In the genomic region with DNA sequence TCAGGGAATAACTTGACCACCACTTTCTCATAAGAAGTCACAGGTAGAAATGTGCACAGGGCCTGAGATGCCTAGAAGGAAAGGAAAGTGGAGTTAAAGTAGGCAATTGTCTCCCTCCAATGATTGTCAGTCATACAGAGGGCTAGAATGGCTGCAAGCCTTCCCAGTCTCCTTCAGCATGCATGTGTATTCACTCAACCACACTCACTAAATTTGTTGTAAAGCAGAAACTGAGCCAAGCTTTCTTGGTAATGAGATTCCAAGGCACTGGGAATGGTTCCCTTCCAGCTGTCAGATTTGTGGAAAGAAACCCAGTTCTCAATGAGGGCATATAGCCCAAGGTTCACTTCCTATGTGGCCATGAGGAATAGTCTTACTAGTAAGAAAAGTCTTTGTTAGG, we compare ENCODE assay signal across 35 mouse cellular contexts. TPM values are rescaled to one million over a fixed set of nuclear protein-coding genes. Genes with fewer than 3 reads are reported as not detected.
DNase-seq lines count a peak whose midpoint lies in the region; ATAC-seq and TF ChIP-seq lines count a peak whose summit lies in the region.
"Had no signal": no experiment of that assay in that cellular context is flagged by ENCODE, and none has a peak within 500 bp of the region (broad histone marks: within the 10 kb centered on the region; RNA-seq: fewer than 3 reads in every experiment).

No protein-coding gene starts in this region.

- no peaks in the 10 kb centered on the region for H3K4me1 ChIP-seq in lung, embryonic 14.5 days (ENCODE audit: insufficient read depth)
- no peaks in the 10 kb centered on the region for H3K4me1 ChIP-seq in lung, adult 2 months (ENCODE audit: control insufficient read depth, insufficient read depth, low read length)
- H3K4me1 ChIP-seq: forebrain, embryonic 15.5 days; hindbrain, embryonic 12.5 days; intestine, embryonic 15.5 days; liver, embryonic 15.5 days; midbrain, embryonic 15.5 days; neural tube, embryonic 15.5 days had no signal

- no peak overlapping the region for H3K4me3 ChIP-seq in lung, embryonic 14.5 days (ENCODE audit: low read depth, low read length)
- no peak overlapping the region for H3K4me3 ChIP-seq in lung, adult 2 months (replicated peaks; ENCODE audit: extremely low read depth, low read depth, low read length)
- H3K4me3 ChIP-seq: forebrain, embryonic 15.5 days; hindbrain, embryonic 12.5 days; intestine, embryonic 15.5 days; liver, embryonic 15.5 days; midbrain, embryonic 15.5 days; neural tube, embryonic 15.5 days had no signal

- no peak overlapping the region for H3K9ac ChIP-seq in lung, embryonic 14.5 days
- H3K9ac ChIP-seq: forebrain, embryonic 15.5 days; hindbrain, embryonic 12.5 days; intestine, embryonic 15.5 days; liver, embryonic 15.5 days; midbrain, embryonic 15.5 days; neural tube, embryonic 15.5 days had no signal

- peak overlapping the region; percentile 34 for H3K27ac ChIP-seq in lung, embryonic 14.5 days (ENCODE audit: low read depth)
- H3K27ac ChIP-seq: forebrain, embryonic 15.5 days; hindbrain, embryonic 12.5 days; hindbrain, postnatal 0 days; intestine, embryonic 15.5 days; kidney, postnatal 0 days; liver, embryonic 15.5 days; midbrain, embryonic 15.5 days; neural tube, embryonic 15.5 days had no signal

- peak; percentile 88 for DNase-seq in heart, adult 11 months
- DNase-seq in heart, postnatal 36 days = no peak
- peak; percentile 91 for DNase-seq in lung, embryonic 14.5 days
- DNase-seq in lung, adult 2 months = no peak
- peak; percentile 37 for DNase-seq in lung, postnatal 14 days
- no peak for DNase-seq in cerebellum, adult 11 months
- DNase-seq: adrenal gland, postnatal 25 days; cerebellum, adult 18-20 months; cerebellum, postnatal 10 days; gastrocnemius, postnatal 10 days; kidney, adult 2 months; kidney, postnatal 4 days; retina, postnatal 1 day; right cerebral cortex, postnatal 14 days had no signal

- intact Hi-C loops in heart, postnatal 36 days (cut with DNase I) = no loop called here

- TF ChIP-seq POLR2A in lung, adult 2 months (IDR thresholded peaks at IDR 0.05; ENCODE audit: borderline replicate concordance, extremely low read depth, low read depth, low read length) = no peak

- H3K36me3 ChIP-seq in lung, embryonic 14.5 days (ENCODE audit: insufficient read depth) = no peaks in the 10 kb centered on the region
- H3K36me3 ChIP-seq: forebrain, embryonic 15.5 days; hindbrain, embryonic 12.5 days; intestine, embryonic 15.5 days; liver, embryonic 15.5 days; midbrain, embryonic 15.5 days; neural tube, embryonic 15.5 days had no signal

- TF ChIP-seq CTCF in lung, embryonic 14.5 days (IDR thresholded peaks at IDR 0.05; ENCODE audit: low read depth) = no peak
- no peak for TF ChIP-seq CTCF in lung, adult 2 months (IDR thresholded peaks at IDR 0.05; ENCODE audit: insufficient read depth, low read length)

- peak; percentile 93 for ATAC-seq in lung, embryonic 14.5 days (ENCODE audit: insufficient read depth)
- ATAC-seq in erythroid progenitor cell, adult 5-6 weeks (replicated peaks; ENCODE audit: low FRiP score, poor library complexity, severe bottlenecking) = no peak
- ATAC-seq: CD4-positive, CD25-positive, alpha-beta regulatory T cell, adult 4 months; forebrain, embryonic 15.5 days; hindbrain, postnatal 0 days; intestine, embryonic 15.5 days; midbrain, embryonic 15.5 days had no signal

- no peak overlapping the region for H3K4me2 ChIP-seq in lung, embryonic 14.5 days
- H3K4me2 ChIP-seq: forebrain, embryonic 15.5 days; hindbrain, embryonic 12.5 days; intestine, embryonic 15.5 days; liver, embryonic 15.5 days; midbrain, embryonic 15.5 days; neural tube, embryonic 15.5 days had no signal

- H3K27me3 ChIP-seq in lung, embryonic 14.5 days (ENCODE audit: insufficient read depth, low read length) = no peaks in the 10 kb centered on the region
- H3K27me3 ChIP-seq: forebrain, embryonic 15.5 days; hindbrain, embryonic 12.5 days; intestine, embryonic 15.5 days; liver, embryonic 15.5 days; midbrain, embryonic 15.5 days; neural tube, embryonic 15.5 days had no signal

- H3K9me3 ChIP-seq in lung, embryonic 14.5 days (ENCODE audit: low read depth, low read length) = no peaks in the 10 kb centered on the region
- H3K9me3 ChIP-seq: forebrain, embryonic 15.5 days; hindbrain, embryonic 12.5 days; intestine, embryonic 15.5 days; liver, embryonic 15.5 days; midbrain, embryonic 15.5 days; neural tube, embryonic 15.5 days had no signal

RNA-seq across cellular contexts. Expression of gene Mroh9, which starts 29.8 kb away (rescaled TPM):
- total RNA-seq in heart, postnatal 36 days (2021) = not detected
- polyA plus RNA-seq in lung, embryonic 14.5 days (2014; fragmentation: Nextera tagmentation; extraction: Ambion mirVana) = not detected in 2 replicates
- polyA plus RNA-seq in lung, adult 2 months (2012; rRNA removed) = not detected in 2 replicates
- total RNA-seq in erythroid progenitor cell, adult 5-6 weeks (2015; ENCODE audit: low replicate concordance) = not detected in 2 replicates
- not detected in 2 replicates for total RNA-seq in erythroid progenitor cell, adult 5-6 weeks (2017; ENCODE audit: low replicate concordance)
- total RNA-seq: adrenal gland, adult 18-20 months; adrenal gland, postnatal 25 days; common myeloid progenitor, adult 5-6 weeks; gastrocnemius, postnatal 10 days; heart, postnatal 25 days; hindbrain, postnatal 0 days; left cerebral cortex, postnatal 10 days; liver, adult 2 months had no signal
- polyA plus RNA-seq: CD4-positive, CD25-positive, alpha-beta regulatory T cell, adult 4 months; forebrain, embryonic 15.5 days; gonadal fat pad, adult 2 months; heart, embryonic 14.5 days; hindbrain, embryonic 12.5 days; hindbrain, postnatal 0 days; intestine, embryonic 15.5 days; kidney, adult 2 months; kidney, postnatal 0 days; limb, embryonic 11.5 days; liver, adult 2 months; liver, embryonic 15.5 days; midbrain, embryonic 15.5 days; neural tube, embryonic 15.5 days; small intestine, adult 2 months; stomach, embryonic 14.5 days; thymus, postnatal 0 days had no signal

Comparison
In these comparisons a context has a peak if more than half of its experiments do, and no peak if none do; other contexts are left out.
1. DNase-seq: peak in heart, adult 11 months (single experiment), lung, embryonic 14.5 days (single experiment) and lung, postnatal 14 days (single experiment); none in heart, postnatal 36 days (0 of 2), lung, adult 2 months (single experiment) and cerebellum, adult 11 months (single experiment).